Mouse (Mus musculus) C2C12 (cell line): ENCODE measurements around the gene Zranb2. TPM values are rescaled to one million over a fixed set of nuclear protein-coding genes. Genes with fewer than 3 reads are reported as not detected.
A peak's percentile ranks its signal among the peaks of the same experiment; 100 is the strongest.

ENCODE experiments used
- H3K27me3 ChIP-seq: one replicate; pipeline ENCODE4 v1.6.1; 2011; ENCODE audit not compliant: control insufficient read depth, insufficient read depth, insufficient read length
- H3K36me3 ChIP-seq: one replicate; pipeline ENCODE4 v1.6.1; 2011; ENCODE audit not compliant: control insufficient read depth, insufficient read depth
- H3K4me3 ChIP-seq: one replicate; pipeline ENCODE4 v1.5.1; 2011; ENCODE audit warnings: mild to moderate bottlenecking, control low read depth; ENCODE audit not compliant: poor library complexity, insufficient read depth, severe bottlenecking
- H3K79me2 ChIP-seq: one replicate; pipeline ENCODE4 v1.6.1; 2011; ENCODE audit not compliant: control insufficient read depth, insufficient read depth
- H3K79me3 ChIP-seq: one replicate; pipeline ENCODE4 v1.6.1; 2011; ENCODE audit warnings: low read depth, control low read depth
- H3ac ChIP-seq: one replicate; pipeline ENCODE3; 2011; ENCODE audit warnings: low read depth; ENCODE audit not compliant: control insufficient read depth, insufficient read length
- CEBPB ChIP-seq: IDR thresholded peaks from one replicate; pipeline ENCODE4 v1.6.1; 2011; ENCODE audit warnings: low read depth, mild to moderate bottlenecking, control low read depth, moderate library complexity
- CTCF ChIP-seq: IDR thresholded peaks from one replicate; pipeline ENCODE4 v1.5.1; 2011; ENCODE audit not compliant: control insufficient read depth, insufficient read depth, insufficient read length
- FOSL1 ChIP-seq: IDR thresholded peaks from one replicate; pipeline ENCODE4 v1.8.0; 2011; ENCODE audit warnings: mild to moderate bottlenecking, low read length; ENCODE audit not compliant: poor library complexity, insufficient read depth, severe bottlenecking
- MAX ChIP-seq: IDR thresholded peaks from one replicate; pipeline ENCODE4 v1.6.1; 2011; ENCODE audit warnings: mild to moderate bottlenecking, control low read depth
- MYOD1 ChIP-seq: IDR thresholded peaks from one replicate; pipeline ENCODE4 v1.6.1; 2011; ENCODE audit warnings: low read depth; ENCODE audit not compliant: control insufficient read depth, insufficient read length
- MYOG ChIP-seq: IDR thresholded peaks from one replicate; pipeline ENCODE4 v1.6.1; 2011; ENCODE audit not compliant: control insufficient read depth, insufficient read length; ENCODE audit errors: extremely low read depth
- USF1 ChIP-seq: IDR thresholded peaks from one replicate; pipeline ENCODE4 v1.6.1; 2011; ENCODE audit warnings: low read depth, mild to moderate bottlenecking, control low read depth, moderate library complexity
- microRNA-seq: library from miRNA; unstranded; fragments of <30 nt; microRNA quantifications from one replicate; pipeline ENCODE4, GENCODE M21; 2019; ENCODE audit warnings: borderline microRNAs expressed
- polyA plus RNA-seq: library from polyadenylated mRNA; unstranded; fragments of >200 nt; fragmentation: generic; extraction: Trizol; gene quantifications from one replicate; pipeline ENCODE4 v1.2.1, GENCODE M21; 2012; ENCODE audit warnings: missing spikeins

The Zranb2 gene
- polyA plus RNA-seq, 1 experiment = 16.6 TPM

DNA sequence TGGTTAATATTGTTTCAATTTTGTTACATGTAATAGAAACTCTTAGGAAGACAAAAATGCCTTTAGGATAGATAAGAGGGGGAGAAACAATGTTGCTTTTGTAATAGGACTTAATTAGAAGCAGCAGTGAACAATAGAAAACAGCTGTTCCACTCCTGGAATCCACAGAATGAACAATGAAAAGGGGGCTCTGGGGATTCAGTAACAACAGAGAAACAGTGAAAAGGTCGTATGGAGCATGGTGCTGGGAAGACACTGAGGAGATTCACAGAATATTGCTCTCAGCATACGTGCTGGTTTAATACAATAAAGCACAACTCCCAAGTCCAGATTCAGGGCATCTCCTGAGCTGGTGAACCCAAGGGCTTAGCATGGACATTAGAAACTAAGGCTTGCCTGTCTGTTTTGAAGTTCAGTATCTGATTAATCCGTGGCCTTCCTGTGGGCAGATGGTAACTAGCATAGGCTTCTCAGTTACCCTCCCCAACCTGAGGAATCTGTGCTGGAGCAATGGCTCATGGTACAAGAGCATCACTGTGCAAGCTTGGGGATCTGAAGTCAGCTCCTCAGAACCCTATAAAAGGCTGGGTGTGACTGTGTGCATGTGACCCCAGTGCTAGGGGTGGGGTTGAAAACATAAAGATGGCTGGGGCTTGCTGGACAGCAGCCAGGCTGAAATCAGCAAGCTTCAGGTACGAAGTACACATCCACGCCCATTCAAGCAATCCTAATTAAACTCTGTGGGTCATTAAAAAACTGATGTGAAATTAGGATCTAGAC lies 48.9 kb downstream of the Zranb2 start:
- no peak overlapping the region for H3K4me3 ChIP-seq
- TF ChIP-seq MYOD1 (no peak), CTCF (no peak), CEBPB (no peak), MAX (no peak), MYOG (no peak), USF1 (no peak), FOSL1 (no peak)
- H3K79me2 ChIP-seq = no peaks in the 10 kb centered on the region
- H3K79me3 ChIP-seq = no peaks in the 10 kb centered on the region
- H3K36me3 ChIP-seq = no peaks in the 10 kb centered on the region
- no peaks in the 10 kb centered on the region for H3K27me3 ChIP-seq
- no peak overlapping the region for H3ac ChIP-seq

DNA sequence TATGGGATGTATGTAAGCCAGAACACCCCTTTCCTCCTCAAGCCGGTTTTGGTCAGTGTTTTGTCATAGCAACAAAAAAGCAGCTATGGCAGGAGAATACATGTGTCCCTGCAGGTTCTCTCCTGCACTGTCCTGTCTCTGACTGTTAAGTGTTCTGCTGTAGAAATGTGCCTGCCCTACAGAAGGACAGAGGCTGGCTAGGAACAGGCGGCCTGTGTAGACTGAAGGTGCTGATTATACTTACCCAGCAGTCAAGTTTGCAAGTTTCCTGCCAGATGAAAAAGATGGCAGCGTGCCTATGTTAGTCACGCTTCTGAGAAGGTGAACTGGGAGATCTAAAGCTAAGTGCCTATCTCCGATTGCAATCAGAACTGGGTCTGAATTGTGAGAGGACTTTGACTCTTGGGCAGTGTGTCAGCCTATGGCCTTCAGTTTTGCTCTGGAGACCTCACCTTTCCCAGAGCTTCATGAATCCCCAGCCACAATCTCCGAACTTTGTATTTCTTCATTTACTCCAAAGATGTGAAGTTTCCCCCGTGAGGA lies 63.9 kb downstream of the Zranb2 start:
- H3K36me3 ChIP-seq = no peaks in the 10 kb centered on the region
- no peaks in the 10 kb centered on the region for H3K79me2 ChIP-seq
- TF ChIP-seq USF1 (no peak), MYOG (no peak), MAX (no peak), CEBPB (no peak), MYOD1 (no peak), CTCF (no peak), FOSL1 (no peak)
- no peak overlapping the region for H3K4me3 ChIP-seq
- no peak overlapping the region for H3ac ChIP-seq
- no peaks in the 10 kb centered on the region for H3K79me3 ChIP-seq
- H3K27me3 ChIP-seq = no peaks in the 10 kb centered on the region

Small RNA genes lying within 50 kb of the gene (microRNA-seq; reads per million reads assigned to microRNA genes)
- 549 reads per million, percentile 84 among the genes with 10 or more reads in this experiment for gene Mir186

Other genes with a start within 250 kb of the Zranb2 start
- gene Ptger3, start 32.7 kb downstream of the Zranb2 start, polyA plus RNA-seq = 0.01 TPM